Mouse (Mus musculus): ENCODE results near the gene Sarnp.

Gene Sarnp

GRCm38 (mm10) chr10:128817033-128817432 is at the start of gene Sarnp:
TSS of gene Sarnp (plus strand) at chr10:128817333.
- peak; percentile 84 for DNase-seq

GRCm38 (mm10) chr10:128772895-128773294 is 44.2 kb upstream of the Sarnp start:
- DNase-seq: no peak

- DNase-seq: no peak
These were observed 43.4 kb upstream of the Sarnp start for GRCm38 (mm10) chr10:128773685-128774084.

- DNase-seq: peak; percentile 90
These were observed 38.7 kb upstream of the Sarnp start for GRCm38 (mm10) chr10:128778441-128778840.

- DNase-seq: peak; percentile 99
These were observed 37.9 kb upstream of the Sarnp start for GRCm38 (mm10) chr10:128779011-128779795.

- peak; percentile 90 for DNase-seq
These were observed 36.9 kb upstream of the Sarnp start for GRCm38 (mm10) chr10:128780200-128780599.

GRCm38 (mm10) chr10:128790398-128791124 is 26.6 kb upstream of the Sarnp start, which contains the start of gene Mmp19:
TSS of gene Mmp19 (plus strand) at chr10:128790910.
- peak; percentile 92 for DNase-seq

GRCm38 (mm10) chr10:128792041-128792440 is 25.1 kb upstream of the Sarnp start:
- peak; percentile 61 for DNase-seq

- DNase-seq: peak; percentile 55
These were observed 23.9 kb upstream of the Sarnp start for GRCm38 (mm10) chr10:128793258-128793657.

GRCm38 (mm10) chr10:128794391-128794790 is 22.7 kb upstream of the Sarnp start:
- peak; percentile 81 for DNase-seq

GRCm38 (mm10) chr10:128795581-128795980 is 21.6 kb upstream of the Sarnp start:
- DNase-seq: peak; percentile 87

- DNase-seq: peak; percentile 84
These were observed 18.5 kb upstream of the Sarnp start for GRCm38 (mm10) chr10:128798676-128799075.

GRCm38 (mm10) chr10:128801981-128802495 is 15.1 kb upstream of the Sarnp start:
- DNase-seq: peak; percentile 93

GRCm38 (mm10) chr10:128802956-128803355 is 14.2 kb upstream of the Sarnp start:
- DNase-seq: peak; percentile 89

GRCm38 (mm10) chr10:128803361-128803760 is 13.8 kb upstream of the Sarnp start:
- DNase-seq: no peak

- peak; percentile 98 for DNase-seq
These were observed 13.3 kb upstream of the Sarnp start, which contains the start of gene Dnajc14 for GRCm38 (mm10) chr10:128803771-128804270. TSS of gene Dnajc14 (plus strand) at chr10:128804062.

GRCm38 (mm10) chr10:128804271-128805091 is 12.7 kb upstream of the Sarnp start, which contains the start of gene Tmem198b:
TSS of gene Tmem198b (minus strand) at chr10:128804370.
- peak; percentile 98 for DNase-seq

GRCm38 (mm10) chr10:128805092-128806000 is 11.8 kb upstream of the Sarnp start:
- DNase-seq: peak; percentile 99

- DNase-seq: peak; percentile 91
These were observed 11.0 kb upstream of the Sarnp start for GRCm38 (mm10) chr10:128806086-128806485.

GRCm38 (mm10) chr10:128807018-128807417 is 10.1 kb upstream of the Sarnp start:
- peak; percentile 94 for DNase-seq

GRCm38 (mm10) chr10:128820217-128820616 is 3.1 kb downstream of the Sarnp start:
- peak; percentile 84 for DNase-seq

Measured in heart, adult 11 months (tissue).